Mouse (Mus musculus) gastrocnemius, postnatal 36 days (tissue): ENCODE measurements at regions not wholly inside any gene's neighbourhood (a gene's known extent, or its start where the extent isn't known, plus 50 kb on each side); places are given as distances from the start of the nearest gene placed in this dataset.
A peak's percentile ranks its signal among the peaks of the same experiment; 100 is the strongest.
"Not testable (repeated sequence)": the region's sequence is repeated elsewhere in the genome, so short reads cannot be mapped to it uniquely, and the experiment has no call there.

Experiments used
- DNase-seq, 2 experiments: peaks; one replicate each; pipeline ENCODE4 v3.0.0; 2022
- intact Hi-C: fragments of 180-260 bp; cut with DNase I; formaldehyde crosslinking; loops from one replicate; pipeline ENCODE4 v1.15.1; 2025

DNA sequence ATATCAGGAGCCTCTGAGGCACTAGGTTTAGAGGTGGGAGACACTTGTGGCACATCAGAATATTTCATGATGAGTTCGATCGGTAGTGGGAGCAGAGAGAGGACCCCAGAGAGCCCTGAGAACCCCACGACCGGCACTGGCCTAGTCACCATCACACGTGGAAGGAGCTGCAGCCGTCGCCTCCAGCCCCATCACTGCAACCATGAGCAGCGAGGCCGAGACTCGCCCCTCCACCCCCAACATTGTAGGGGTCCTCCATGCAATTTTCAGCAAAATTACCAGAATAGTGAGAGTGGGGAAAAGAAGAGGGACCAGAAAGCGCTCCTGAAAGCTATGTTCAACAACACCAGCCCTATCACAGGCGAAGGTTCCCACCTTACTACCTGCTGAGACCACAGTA is 297.0 kb downstream of the Edem1 start:
- intact Hi-C loops, result no loop called here

DNA sequence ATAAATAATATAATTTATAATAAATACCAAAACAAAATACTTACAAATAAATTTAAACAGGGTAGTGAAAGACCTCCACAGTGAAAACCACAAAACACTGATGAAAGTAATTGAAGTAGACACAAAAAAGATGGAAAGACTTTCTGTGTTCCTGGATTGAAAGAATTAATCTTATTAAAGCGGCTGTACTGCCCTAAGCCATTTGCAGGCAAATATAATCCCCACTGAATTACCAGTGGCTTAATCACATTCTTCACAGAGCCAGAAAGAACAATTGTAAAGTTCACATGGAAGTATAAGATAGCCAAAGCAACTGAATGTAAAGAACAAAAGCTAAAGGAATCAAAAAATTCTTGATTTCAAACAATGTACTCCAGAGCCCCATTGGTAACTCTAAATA is 298.8 kb downstream of the Edem1 start:
- DNase-seq, result no peak
- intact Hi-C loops, result no loop called here

More for the DNA sequence above, 297.0 kb downstream of the Edem1 start:
- no peak for DNase-seq

DNA sequence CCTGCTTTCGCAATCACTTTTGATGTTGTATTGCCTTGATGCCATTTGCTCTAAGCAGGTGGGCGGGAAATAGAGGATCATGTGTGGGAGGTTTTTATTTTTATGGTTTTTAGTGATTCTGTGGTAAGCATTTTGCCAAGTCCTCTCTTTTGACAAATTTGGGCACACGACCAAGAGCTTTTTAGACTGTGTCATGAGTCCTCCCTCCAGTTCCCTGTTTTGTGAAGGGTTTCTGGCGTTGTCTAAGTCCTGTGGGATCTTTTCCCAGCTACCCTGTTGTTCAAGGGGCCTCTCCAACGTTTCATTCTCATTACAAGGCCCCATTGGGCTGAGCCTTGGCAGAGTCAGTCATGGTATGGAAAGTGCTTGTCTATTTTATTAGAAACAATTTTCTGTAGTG is 317.7 kb downstream of the Edem1 start:
- intact Hi-C loops, result no loop called here
- DNase-seq, result no peak

GRCm38 (mm10) chr6:109149043-109149442 is 320.6 kb downstream of the Edem1 start:
- intact Hi-C loops, result no loop called here
- DNase-seq, result no peak

GRCm38 (mm10) chr6:109150023-109150911 is 321.8 kb downstream of the Edem1 start:
- DNase-seq, result peak in 1 of 2 experiments; percentile 39
- intact Hi-C loops, result loop anchor here (10.0 kb wide), 2 partner anchors 185 to 375 kb away; no protein-coding TSS in a partner anchor

DNA sequence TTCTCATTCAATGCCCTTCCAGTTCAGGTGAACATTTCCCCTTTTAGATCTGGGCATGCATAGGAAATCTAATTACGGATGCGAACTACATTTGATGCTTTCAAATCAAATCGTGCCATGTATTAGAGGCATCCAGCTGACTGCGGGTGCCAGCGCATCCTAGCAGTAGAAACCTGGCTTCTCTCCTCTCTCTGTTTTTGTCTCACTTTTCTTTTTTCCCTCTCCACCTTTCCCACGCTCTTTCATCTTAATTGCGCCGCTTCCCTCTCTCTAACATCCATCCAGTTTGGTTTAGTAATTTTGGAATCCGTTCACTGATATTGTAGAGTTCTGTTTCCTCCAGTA is 322.4 kb downstream of the Edem1 start:
- DNase-seq, result no peak
- intact Hi-C loops, result loop anchor here (10.0 kb wide), 2 partner anchors 186 to 376 kb away; no protein-coding TSS in a partner anchor

DNA sequence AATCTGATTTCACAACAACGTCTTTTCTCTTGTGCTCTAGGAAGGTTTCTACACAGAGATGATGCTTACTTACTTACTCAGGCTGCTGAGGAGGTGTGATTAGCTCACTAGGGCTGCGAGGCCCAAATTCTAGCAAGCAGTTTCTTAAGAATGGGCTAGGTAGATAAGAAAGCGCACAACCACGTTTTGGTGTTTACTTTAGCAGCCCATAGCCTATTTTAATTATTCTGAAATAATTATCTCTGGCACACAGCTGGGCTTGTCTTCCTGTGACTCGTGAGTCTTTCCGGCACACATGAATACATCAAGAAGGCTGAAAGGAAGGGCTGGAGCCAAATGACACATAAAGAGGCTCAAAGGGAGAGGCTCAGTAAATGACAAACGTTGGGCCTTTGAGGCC is 325.2 kb downstream of the Edem1 start:
- intact Hi-C loops, result loop anchor here (10.0 kb wide), 2 partner anchors 189 to 379 kb away; no protein-coding TSS in a partner anchor
- no peak for DNase-seq

- DNase-seq, result no peak
- intact Hi-C loops, result loop anchor here (10.0 kb wide), 2 partner anchors 195 to 385 kb away; no protein-coding TSS in a partner anchor
These were observed 331.1 kb downstream of the Edem1 start for GRCm38 (mm10) chr6:109159561-109159960.

- intact Hi-C loops, result no loop called here
- no peak for DNase-seq
These were observed 339.0 kb downstream of the Edem1 start for GRCm38 (mm10) chr6:109167439-109167838.

GRCm38 (mm10) chr6:109172104-109172850 is 343.8 kb downstream of the Edem1 start:
- intact Hi-C loops, result no loop called here
- no peak for DNase-seq

- intact Hi-C loops, result no loop called here
- no peak for DNase-seq
These were observed 344.6 kb downstream of the Edem1 start for GRCm38 (mm10) chr6:109173015-109173414.

DNA sequence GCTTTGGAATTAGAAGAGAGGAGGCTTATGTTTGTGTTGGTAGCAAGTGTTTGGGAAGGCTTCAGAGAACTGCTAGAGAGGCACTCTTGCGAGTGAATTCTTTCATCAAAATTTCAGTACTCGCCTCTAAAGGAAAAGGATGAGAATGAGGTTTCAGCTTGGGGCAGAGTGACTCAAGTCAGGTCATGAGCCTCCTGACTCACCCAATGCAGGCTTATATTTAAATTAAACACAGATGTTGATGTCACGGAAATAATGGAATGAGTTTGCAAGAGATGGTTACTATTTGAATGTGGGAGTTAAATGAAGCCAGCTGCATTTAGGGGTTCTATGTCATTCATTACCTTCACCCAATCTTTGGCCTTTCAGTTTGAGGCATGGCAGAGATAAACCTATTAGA is 348.4 kb downstream of the Edem1 start:
- no peak for DNase-seq
- intact Hi-C loops, result no loop called here

DNA sequence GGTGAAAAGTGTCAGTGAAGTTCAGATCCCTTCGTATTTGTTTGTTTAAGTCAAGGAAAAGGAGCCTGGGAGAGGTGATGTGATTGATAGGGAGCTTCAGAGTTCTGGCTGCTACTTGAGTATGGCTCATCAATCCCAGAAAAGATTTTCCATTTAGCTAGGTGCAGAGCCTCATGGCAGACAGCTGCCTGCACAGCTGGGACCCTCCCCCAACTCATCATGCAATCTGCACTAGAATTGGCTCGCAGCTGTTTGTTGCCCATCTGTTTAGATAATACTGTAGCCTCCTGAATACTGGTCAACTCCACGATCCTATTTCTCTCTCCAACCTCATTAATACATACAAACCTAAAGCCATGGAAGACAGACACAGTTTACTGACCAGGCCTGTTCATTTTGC is 354.4 kb downstream of the Edem1 start:
- no peak for DNase-seq
- intact Hi-C loops, result no loop called here

GRCm38 (mm10) chr6:109193061-109193460 is 364.6 kb downstream of the Edem1 start:
- DNase-seq, intact Hi-C loops: not testable (repeated sequence)

DNA sequence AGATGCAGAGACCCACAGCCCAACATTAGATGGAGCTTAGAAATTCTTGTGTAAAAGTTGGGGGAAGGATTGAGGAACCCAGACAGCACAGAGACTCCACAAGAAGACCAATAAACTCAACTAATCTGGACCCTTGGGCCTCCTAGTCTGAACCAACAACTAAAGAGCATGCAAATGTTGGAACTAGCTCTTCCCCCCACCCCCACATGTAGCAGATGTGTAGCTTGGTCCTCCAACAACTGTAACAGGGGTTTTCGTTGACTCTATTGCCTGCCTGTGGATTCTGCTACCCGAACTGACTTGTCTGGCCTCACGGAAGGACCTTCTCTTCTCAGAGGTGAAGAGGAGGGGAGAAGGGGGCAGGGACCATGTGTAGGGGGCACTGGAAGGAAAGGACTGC is 365.2 kb downstream of the Edem1 start:
- intact Hi-C loops, result no loop called here
- DNase-seq, result no peak

DNA sequence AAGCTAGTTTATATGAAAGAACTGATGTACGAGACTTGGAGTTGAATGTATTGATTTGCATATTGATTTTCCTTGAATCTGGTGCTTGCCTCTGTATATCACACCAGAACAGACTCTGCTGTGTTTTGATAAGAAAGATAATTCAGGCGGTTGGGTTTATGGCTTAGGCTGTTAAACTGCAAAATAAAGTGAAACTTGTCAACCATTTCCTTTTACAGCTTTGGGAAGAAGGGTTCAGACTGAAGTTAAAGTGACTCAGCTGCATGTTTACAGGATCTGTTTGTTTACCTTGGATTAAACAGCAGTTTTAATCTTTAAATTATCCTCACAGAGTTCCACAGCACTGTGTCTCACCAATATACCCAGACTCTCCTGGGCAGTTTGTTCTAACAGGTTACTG is 381.3 kb downstream of the Edem1 start:
- DNase-seq, result no peak
- intact Hi-C loops, result no loop called here

DNA sequence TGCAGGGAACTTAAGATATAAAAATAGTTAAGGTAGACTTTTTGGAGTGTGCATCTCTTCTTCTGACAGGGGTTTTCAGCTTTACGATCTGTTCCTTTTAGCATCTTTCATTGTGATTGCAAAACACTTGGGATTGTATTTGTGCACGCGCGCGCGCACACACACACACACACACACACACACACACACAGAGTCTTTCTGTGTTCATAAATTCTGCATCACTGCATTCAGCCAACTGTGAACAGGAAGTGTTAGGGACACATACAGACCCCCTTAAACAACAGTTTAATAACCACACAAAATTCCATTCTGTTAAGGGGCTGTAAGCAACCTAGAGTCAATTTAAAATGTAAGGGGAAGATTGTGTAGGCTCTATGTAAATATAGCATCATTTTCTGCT is 401.9 kb downstream of the Edem1 start:
- no peak for DNase-seq
- intact Hi-C loops, result no loop called here

- no peak for DNase-seq
- intact Hi-C loops, result no loop called here
These were observed 405.0 kb downstream of the Edem1 start for GRCm38 (mm10) chr6:109233426-109233825.

- intact Hi-C loops, result no loop called here
- DNase-seq, result no peak
These were observed 417.2 kb downstream of the Edem1 start for GRCm38 (mm10) chr6:109245666-109246065.

DNA sequence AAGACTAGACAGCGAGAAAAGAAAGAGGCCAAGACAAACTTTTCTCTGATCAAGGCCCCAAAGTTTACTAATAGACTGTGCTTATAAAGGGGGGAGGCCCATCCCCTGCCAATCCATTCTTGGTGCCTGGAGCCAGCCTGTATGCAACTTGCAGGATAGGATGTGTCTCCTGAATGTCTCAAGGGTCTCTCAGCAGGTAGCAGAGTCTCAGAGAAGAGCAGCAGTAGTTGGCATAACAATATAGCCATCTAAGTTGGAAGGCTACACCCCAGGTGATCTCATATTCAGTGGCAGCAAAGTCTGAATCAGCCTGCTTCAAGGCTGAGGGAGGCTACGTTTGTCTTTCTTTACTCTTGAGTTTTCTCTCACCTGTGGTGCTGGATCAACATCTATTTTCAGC is 418.1 kb downstream of the Edem1 start:
- intact Hi-C loops, DNase-seq: not testable (repeated sequence)
